Mouse (Mus musculus) small intestine, adult 2 months (tissue): ENCODE results near the gene Thrsp.

ENCODE experiments used
- CTCF ChIP-seq: fragments of 200-500 bp; IDR thresholded peaks from 2 replicates; pipeline ENCODE4 v1.5.1; 2012; ENCODE audit warnings: low read depth, mild to moderate bottlenecking, control low read depth, inconsistent platforms, low read length, moderate library complexity, mixed read lengths; ENCODE audit not compliant: insufficient replicate concordance, insufficient read length; ENCODE audit errors: extremely low read depth
- POLR2A ChIP-seq: fragments of 200-500 bp; IDR thresholded peaks from 2 replicates; pipeline ENCODE4 v1.6.1; 2012; ENCODE audit warnings: low read depth, mild to moderate bottlenecking, control low read depth, inconsistent platforms, low read length, moderate library complexity

DNA sequence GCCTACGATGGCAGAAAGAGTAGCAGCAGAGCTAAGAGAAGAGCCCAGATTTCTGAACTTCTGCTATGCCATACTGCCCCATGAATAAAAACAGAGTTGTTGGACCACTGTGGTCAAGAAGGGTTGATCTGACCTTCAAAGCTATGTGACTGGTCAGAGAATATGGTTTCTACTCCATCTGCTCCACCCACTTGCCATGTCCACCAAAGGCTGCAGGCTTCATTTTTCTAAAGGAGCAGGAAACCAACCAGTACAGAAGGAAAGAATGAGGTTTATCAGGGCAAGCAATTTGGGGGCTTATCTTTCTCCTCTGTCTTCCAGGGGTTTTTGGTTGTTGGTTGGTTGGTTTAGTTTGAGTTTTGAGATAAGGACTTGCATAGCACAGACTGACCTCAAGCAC, 3.5 kb downstream of the Thrsp start:
- no peak for TF ChIP-seq CTCF
- TF ChIP-seq POLR2A = no peak
